Mouse (Mus musculus) spleen, adult 2 months (tissue): Measurements from ENCODE around the gene U2surp. TPM values are rescaled to one million over a fixed set of nuclear protein-coding genes. Genes with fewer than 3 reads are reported as not detected.

ENCODE experiments used
- DNase-seq, 2 experiments: peaks; one replicate each; pipeline versions ENCODE4 v3.0.0 to v3.0.0-alpha.2; 2012 to 2021; ENCODE audit warnings: low spot score in 2 of 2, low read depth in 1 of 2
- H3K27ac ChIP-seq: fragments of 200-500 bp; 2 replicates; pipeline ENCODE4 v1.5.1; 2012; ENCODE audit warnings: low read length, inconsistent platforms; ENCODE audit not compliant: insufficient read depth
- H3K27me3 ChIP-seq: fragments of 200-500 bp; 2 replicates; pipeline ENCODE4 v1.6.1; 2012; ENCODE audit warnings: mild to moderate bottlenecking, moderate library complexity, low read length, inconsistent platforms; ENCODE audit not compliant: control insufficient read depth, insufficient read depth
- H3K36me3 ChIP-seq: fragments of 200-500 bp; 2 replicates; pipeline ENCODE4 v1.6.1; 2012; ENCODE audit warnings: mild to moderate bottlenecking, low read length, inconsistent platforms; ENCODE audit not compliant: control insufficient read depth, insufficient read depth
- H3K4me1 ChIP-seq: fragments of 200-500 bp; 2 replicates; pipeline ENCODE4 v1.6.1; 2011; ENCODE audit warnings: inconsistent platforms; ENCODE audit not compliant: control insufficient read depth, insufficient read depth, insufficient read length
- H3K4me3 ChIP-seq: fragments of 200-500 bp; 2 replicates; pipeline ENCODE4 v1.5.1; 2011; ENCODE audit warnings: mild to moderate bottlenecking, inconsistent platforms; ENCODE audit not compliant: insufficient read depth, insufficient read length; ENCODE audit errors: extremely low read depth
- CTCF ChIP-seq: fragments of 200-500 bp; IDR thresholded peaks from 2 replicates; pipeline ENCODE4 v1.5.1; 2011; ENCODE audit warnings: mild to moderate bottlenecking, inconsistent platforms; ENCODE audit not compliant: insufficient read depth, insufficient read length, insufficient replicate concordance; ENCODE audit errors: extremely low read depth
- POLR2A ChIP-seq: fragments of 200-500 bp; IDR thresholded peaks from 2 replicates; pipeline ENCODE4 v1.6.1; 2011; ENCODE audit warnings: low read depth, low read length, inconsistent platforms
- WGBS: fragments of 180-500 bp; shearing (Covaris S2); methylation state at CpG from one replicate; pipeline ENCODE4 v1.1.7; 2018; 5-methylcytosine and 5-hydroxymethylcytosine counted together
- polyA plus RNA-seq: library from polyadenylated mRNA; depleted of rRNA; stranded (reverse); fragments of >200 nt; gene quantifications from 2 replicates; pipeline ENCODE4 v1.2.3, GENCODE M21; 2012

Gene U2surp
- polyA plus RNA-seq, 1 experiment = 1.7 TPM

DNA sequence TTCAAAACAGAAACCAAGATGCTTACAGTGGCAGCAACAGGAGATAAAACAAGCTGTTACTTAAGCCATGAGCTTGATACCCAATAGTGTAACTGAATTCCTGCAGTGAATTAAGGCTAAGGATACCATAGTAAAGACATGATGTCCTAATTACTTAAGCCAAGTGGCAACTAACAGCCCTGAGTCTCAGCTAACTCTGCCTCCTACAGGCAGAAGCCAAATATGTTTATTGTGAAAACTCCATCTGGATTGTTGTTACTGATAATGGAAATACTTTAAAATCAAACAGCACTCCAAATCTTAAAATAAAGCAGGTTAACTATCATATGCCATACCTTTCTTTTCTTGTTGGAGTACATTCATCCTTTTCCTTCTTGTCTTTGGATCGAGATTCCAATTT, 47.8 kb downstream of the U2surp start:
- Histone ChIP-seq H3K27ac (no peak overlapping the region), H3K4me3 (no peak overlapping the region), H3K4me1 (no peaks in the 10 kb centered on the region), H3K36me3 (peaks cover 21% of the 10 kb centered on the region), H3K27me3 (no peaks in the 10 kb centered on the region)
- TF ChIP-seq POLR2A (no peak), CTCF (no peak)
- no peak for DNase-seq
- WGBS = 94% methylated on average over 1 of the region's 1 CpGs

DNA sequence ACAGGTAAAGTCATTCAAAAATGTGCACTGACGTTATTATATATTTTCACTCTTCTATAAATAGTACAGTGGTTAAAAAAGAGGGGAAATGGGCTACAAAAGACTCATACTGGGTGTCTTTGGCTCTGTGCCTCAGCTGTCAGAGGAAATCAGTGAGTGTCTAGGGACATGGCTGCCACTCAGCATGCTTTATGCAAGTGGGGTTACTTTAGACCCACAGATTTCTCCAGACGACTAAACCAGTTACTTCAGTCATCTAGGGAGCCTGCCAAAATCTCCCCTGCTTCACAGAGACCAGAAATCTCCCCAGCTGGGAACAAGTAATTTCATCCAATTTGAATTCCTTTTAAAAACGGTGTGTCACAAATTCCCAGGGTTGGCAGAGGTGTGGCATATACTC, 59.9 kb downstream of the U2surp start:
- no peaks in the 10 kb centered on the region for H3K36me3 ChIP-seq
- DNase-seq = no peak
- H3K27me3 ChIP-seq = no peaks in the 10 kb centered on the region
- TF ChIP-seq CTCF (no peak), POLR2A (no peak)
- no peak overlapping the region for H3K4me3 ChIP-seq
- no peak overlapping the region for H3K27ac ChIP-seq
- WGBS = 30% methylated on average over 3 of the region's 3 CpGs
- no peaks in the 10 kb centered on the region for H3K4me1 ChIP-seq

DNA sequence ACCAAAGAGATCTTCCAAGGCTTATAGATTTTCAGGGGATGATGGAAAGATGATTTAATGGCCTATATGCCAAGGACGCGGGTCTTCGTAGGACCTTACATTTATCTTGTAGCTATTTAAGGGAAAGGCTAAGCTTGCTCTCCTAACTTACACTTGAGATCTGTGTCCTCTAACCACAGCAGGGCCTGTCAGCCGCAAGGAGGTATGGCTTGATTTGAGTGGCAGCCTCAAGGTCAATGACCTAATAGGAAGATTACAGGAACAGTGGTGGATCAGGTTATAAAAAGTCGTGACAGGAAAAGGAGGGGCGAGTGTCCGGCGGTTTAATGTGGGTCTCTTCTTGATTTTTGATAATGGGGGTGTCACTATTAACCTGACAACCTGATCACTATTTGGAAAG, 61.2 kb downstream of the U2surp start:
- Histone ChIP-seq H3K27ac (no peak overlapping the region), H3K36me3 (no peaks in the 10 kb centered on the region), H3K27me3 (no peaks in the 10 kb centered on the region), H3K4me1 (no peaks in the 10 kb centered on the region), H3K4me3 (no peak overlapping the region)
- no peak for DNase-seq
- no peak for TF ChIP-seq CTCF
- TF ChIP-seq POLR2A = no peak
- 98% methylated on average over 8 of the region's 8 CpGs for WGBS

DNA sequence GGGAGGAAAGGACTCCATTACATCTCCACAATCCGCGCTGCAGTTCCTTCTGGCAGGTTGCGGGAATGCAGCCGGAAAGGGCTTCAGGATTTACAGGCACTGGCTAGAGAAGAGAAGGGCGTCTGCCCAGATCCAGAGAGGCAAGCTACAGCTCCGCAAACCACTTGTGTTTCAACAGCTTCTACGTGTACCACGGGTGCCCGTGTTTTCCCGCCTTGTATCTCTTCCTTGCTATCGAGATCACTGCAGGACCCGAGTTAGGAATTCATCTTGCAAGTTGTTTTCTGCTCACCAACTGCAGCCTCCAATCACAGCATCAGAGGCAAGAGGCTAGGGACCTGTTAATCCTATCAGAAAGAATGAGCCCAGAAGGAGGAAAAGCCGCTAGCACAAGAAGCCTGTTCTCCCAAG, 69.5 kb downstream of the U2surp start:
- Histone ChIP-seq H3K4me3 (no peak overlapping the region), H3K27me3 (no peaks in the 10 kb centered on the region; the same call in 1 of the 2 replicates), H3K27ac (no peak overlapping the region), H3K36me3 (no peaks in the 10 kb centered on the region), H3K4me1 (no peaks in the 10 kb centered on the region)
- DNase-seq = no peak
- TF ChIP-seq POLR2A (no peak), CTCF (no peak)
- WGBS = 52% methylated on average over 13 of the region's 13 CpGs

DNA sequence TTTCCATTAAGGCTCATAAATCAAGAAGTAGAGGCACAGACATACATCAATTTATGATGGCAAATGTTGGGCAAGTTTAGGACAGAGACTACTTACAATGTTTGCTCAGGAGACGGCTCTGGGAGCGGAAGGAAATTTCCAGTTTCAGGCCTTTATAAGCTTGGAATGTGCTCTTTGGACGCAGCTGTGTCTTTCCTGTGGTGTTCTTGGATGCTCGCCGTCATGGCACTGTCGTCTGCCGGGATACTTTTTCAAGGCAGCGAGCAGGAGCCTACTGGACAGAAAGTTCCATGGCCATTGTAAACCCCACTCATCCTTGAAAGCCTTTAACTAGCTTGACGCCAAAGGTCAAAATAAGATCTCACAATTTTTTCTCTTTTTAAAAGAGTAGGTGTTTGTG, 73.9 kb downstream of the U2surp start:
- Histone ChIP-seq H3K4me3 (no peak overlapping the region), H3K27me3 (no peaks in the 10 kb centered on the region), H3K27ac (no peak overlapping the region), H3K4me1 (no peaks in the 10 kb centered on the region), H3K36me3 (no peaks in the 10 kb centered on the region)
- 91% methylated on average over 9 of the region's 9 CpGs for WGBS
- no peak for DNase-seq
- TF ChIP-seq CTCF = no peak
- TF ChIP-seq POLR2A = no peak

DNA sequence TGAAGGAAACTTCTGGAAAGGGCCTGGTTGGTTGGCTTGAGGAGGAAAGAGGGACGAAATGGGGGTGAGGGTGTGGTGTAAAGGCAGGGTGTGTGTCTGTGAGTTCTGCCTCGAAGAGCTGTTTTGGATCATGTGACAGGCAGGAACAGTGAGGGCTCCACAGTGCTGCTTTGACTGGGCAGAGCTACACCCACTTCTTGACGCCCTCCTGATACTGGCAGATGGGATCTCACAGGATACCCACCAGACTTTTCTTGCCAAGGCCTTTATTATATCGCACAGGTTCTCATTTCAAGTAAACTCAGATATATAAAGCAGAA, 75.5 kb downstream of the U2surp start:
- H3K36me3 ChIP-seq = no peaks in the 10 kb centered on the region
- H3K27ac ChIP-seq = no peak overlapping the region
- H3K4me1 ChIP-seq = no peaks in the 10 kb centered on the region
- 74% methylated on average over 4 of the region's 4 CpGs for WGBS
- no peak overlapping the region for H3K4me3 ChIP-seq
- TF ChIP-seq CTCF (no peak), POLR2A (no peak)
- no peak for DNase-seq
- no peaks in the 10 kb centered on the region for H3K27me3 ChIP-seq

DNA sequence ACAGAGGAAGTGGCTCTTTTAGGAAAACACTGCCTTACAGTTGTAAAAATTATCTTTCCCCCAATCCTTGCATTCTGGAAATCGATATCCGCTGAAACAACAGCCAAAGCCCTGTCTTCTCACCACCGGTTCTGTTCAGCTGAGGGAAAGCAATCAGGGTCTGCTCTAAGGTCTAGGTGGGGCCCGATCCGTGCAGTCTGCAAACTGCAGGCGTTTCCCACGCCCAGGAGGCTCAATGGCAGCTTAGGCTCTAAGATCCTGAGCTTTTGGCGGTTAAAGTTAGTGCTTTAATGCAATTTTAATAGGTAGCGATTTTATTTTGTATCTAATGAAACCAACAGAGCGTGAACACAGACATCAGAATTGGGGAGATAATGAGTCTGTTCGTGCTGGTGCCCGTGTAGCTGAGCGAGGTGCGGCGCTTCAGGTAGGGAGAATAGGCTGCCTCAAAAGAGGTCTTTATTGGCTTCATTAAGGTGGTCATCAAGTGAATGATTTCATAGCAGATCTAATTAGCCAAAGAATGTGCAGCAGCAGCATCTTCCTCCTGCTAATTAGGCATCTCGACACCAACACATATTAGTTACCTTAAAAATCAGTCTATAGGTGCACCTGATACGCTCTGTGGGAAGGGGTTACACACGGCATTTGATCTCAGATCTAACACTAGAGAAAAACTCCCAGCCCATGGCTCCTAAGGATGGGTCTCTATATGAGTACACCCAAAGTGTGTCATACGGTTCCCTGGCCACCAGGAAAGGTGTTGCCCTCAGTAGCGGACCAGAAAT, 76.1 kb downstream of the U2surp start:
- Histone ChIP-seq H3K4me3 (no peak overlapping the region), H3K27me3 (no peaks in the 10 kb centered on the region), H3K27ac (no peak overlapping the region), H3K36me3 (no peaks in the 10 kb centered on the region), H3K4me1 (no peaks in the 10 kb centered on the region)
- TF ChIP-seq CTCF (no peak), POLR2A (no peak)
- DNase-seq = no peak
- 90% methylated on average over 20 of the region's 20 CpGs for WGBS

DNA sequence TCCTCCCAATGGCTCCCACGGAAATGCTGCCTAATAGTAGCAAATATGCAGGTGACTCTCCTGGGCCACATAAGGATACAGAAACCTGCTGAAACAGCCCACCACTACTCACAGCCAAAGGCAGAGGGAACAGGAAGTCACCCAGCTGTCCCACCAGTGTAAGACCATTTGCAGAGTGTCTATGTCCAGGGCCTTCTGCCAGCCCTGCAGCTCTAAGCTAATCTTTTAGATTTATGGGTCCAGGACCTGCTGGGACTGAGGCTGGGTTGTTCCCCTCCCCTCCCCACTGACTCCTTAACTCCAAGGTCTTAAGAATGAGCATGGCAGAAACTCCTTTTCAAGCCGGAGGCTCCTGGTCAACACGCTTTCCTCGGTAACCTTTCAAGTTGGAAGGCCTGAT, 83.5 kb downstream of the U2surp start:
- WGBS = 84% methylated on average over 4 of the region's 4 CpGs
- DNase-seq = no peak
- H3K4me3 ChIP-seq = no peak overlapping the region
- H3K27me3 ChIP-seq = no peaks in the 10 kb centered on the region
- TF ChIP-seq POLR2A (no peak), CTCF (no peak)
- H3K36me3 ChIP-seq = no peaks in the 10 kb centered on the region
- H3K4me1 ChIP-seq = no peaks in the 10 kb centered on the region
- no peak overlapping the region for H3K27ac ChIP-seq
